Mouse (Mus musculus) ES-E14 (cell line): Measurements from ENCODE around the gene Slc27a4. TPM values are rescaled to one million over a fixed set of nuclear protein-coding genes. Genes with fewer than 3 reads are reported as not detected.

Experiments used
- DNase-seq: peaks from one replicate; pipeline ENCODE4 v3.0.0-alpha.2; 2013; ENCODE audit warnings: low read depth, low spot score
- H3K27ac ChIP-seq: 2 replicates; pipeline ENCODE4 v1.5.1; 2012; ENCODE audit warnings: low read depth, mild to moderate bottlenecking, low read length, moderate library complexity, mixed read lengths; ENCODE audit not compliant: poor library complexity, insufficient read depth, severe bottlenecking
- H3K36me3 ChIP-seq: 2 replicates; pipeline ENCODE4 v1.6.1; 2012; ENCODE audit warnings: mild to moderate bottlenecking, low read length, moderate library complexity, mixed read lengths; ENCODE audit not compliant: control insufficient read depth, poor library complexity, insufficient read depth, severe bottlenecking
- H3K4me1 ChIP-seq, 2 experiments: fragments of 150-350 bp in 1 of 2; sonication (generic) in 1 of 2; 2 replicates each; pipeline ENCODE4 v1.6.1; 2012; ENCODE audit warnings: low read length in 2 of 2, mild to moderate bottlenecking in 1 of 2, mixed read lengths in 1 of 2; ENCODE audit not compliant: control insufficient read depth in 2 of 2, insufficient read depth in 2 of 2, poor library complexity in 1 of 2
- H3K4me3 ChIP-seq, 2 experiments: fragments of 150-350 bp in 1 of 2; sonication (generic) in 1 of 2; 2 replicates each; pipeline ENCODE4 v1.5.1; 2012; ENCODE audit warnings: low read length in 2 of 2, low read depth in 1 of 2, mild to moderate bottlenecking in 1 of 2, mixed read lengths in 1 of 2; ENCODE audit not compliant: insufficient read depth in 1 of 2, poor library complexity in 1 of 2, severe bottlenecking in 1 of 2
- H3K9ac ChIP-seq: 2 replicates; pipeline ENCODE4 v1.6.1; 2012; ENCODE audit warnings: low read depth, mild to moderate bottlenecking, low read length, mixed read lengths; ENCODE audit not compliant: poor library complexity, insufficient read depth, severe bottlenecking
- H3K9me3 ChIP-seq: fragments of 150-350 bp; sonication (generic); 2 replicates; pipeline ENCODE4 v1.6.1; 2012; ENCODE audit warnings: low read depth, mild to moderate bottlenecking, low read length; ENCODE audit not compliant: control insufficient read depth, insufficient read depth
- CHD2 ChIP-seq: IDR thresholded peaks from 2 replicates; pipeline ENCODE4 v1.6.1; 2014; ENCODE audit warnings: mild to moderate bottlenecking, low read depth, low read length, inconsistent platforms
- HCFC1 ChIP-seq: IDR thresholded peaks from 2 replicates; pipeline ENCODE4 v1.6.1; 2012; ENCODE audit warnings: low read length, inconsistent platforms, borderline replicate concordance; ENCODE audit not compliant: insufficient read depth
- MAFK ChIP-seq: IDR thresholded peaks from 2 replicates; pipeline ENCODE4 v1.6.1; 2014; ENCODE audit warnings: mild to moderate bottlenecking, low read depth, low read length, inconsistent platforms; ENCODE audit not compliant: insufficient read depth
- ZC3H11A ChIP-seq: IDR thresholded peaks from 2 replicates; pipeline ENCODE4 v1.6.1; 2012; ENCODE audit warnings: low read depth, mild to moderate bottlenecking, inconsistent platforms, low read length, borderline replicate concordance
- ZNF384 ChIP-seq: IDR thresholded peaks from 2 replicates; pipeline ENCODE4 v1.6.1; 2012; ENCODE audit warnings: low read depth, low read length, inconsistent platforms
- in situ Hi-C, 2 experiments: fragments of 600-800 bp; cut with MboI; formaldehyde crosslinking; loops; one replicate each; pipeline ENCODE4 v1.15.1; 2025; ENCODE audit warnings: low sequenced_read_pairs in 2 of 2, inconsistent platforms in 1 of 2; ENCODE audit not compliant: unreplicated experiment in 2 of 2
- total RNA-seq: library from RNA; depleted of rRNA; stranded (reverse); fragments of 300-350 nt; gene quantifications from 2 replicates; pipeline ENCODE4 v1.2.3, GENCODE M21; 2012

The Slc27a4 gene
- total RNA-seq, 1 experiment: 38.9 TPM

GRCm38 (mm10) chr2:29844661-29845060, 42.2 kb downstream of the Slc27a4 start:
- H3K36me3 ChIP-seq: peaks cover 20% of the 10 kb centered on the region
- peaks cover 0 to 9% of the 10 kb centered on the region in 2 experiments; a peak in 2 of 4 replicates for H3K4me1 ChIP-seq
- in situ Hi-C loops: no loop called here
- H3K4me3 ChIP-seq: no peak overlapping the region
- no peak for TF ChIP-seq HCFC1
- H3K9ac ChIP-seq: no peak overlapping the region
- DNase-seq: no peak
- H3K9me3 ChIP-seq: no peaks in the 10 kb centered on the region
- no peak overlapping the region for H3K27ac ChIP-seq

- TF ChIP-seq MAFK (no peak), CHD2 (no peak), ZNF384 (no peak), ZC3H11A (no peak), HCFC1 (no peak)
- Histone ChIP-seq H3K9ac (peak overlapping the region; percentile 21), H3K9me3 (no peaks in the 10 kb centered on the region), H3K27ac (no peak overlapping the region), H3K36me3 (peaks cover 18% of the 10 kb centered on the region), H3K4me3 (peak overlapping the region; percentile 31 to 53; a peak in 3 of 4 replicates), H3K4me1 (peaks cover 0 to 7% of the 10 kb centered on the region in 2 experiments; a peak in 2 of 4 replicates)
- no peak for DNase-seq
- in situ Hi-C loops: no loop called here
These were observed 43.2 kb downstream of the Slc27a4 start for GRCm38 (mm10) chr2:29845636-29846035.

- Histone ChIP-seq H3K9me3 (no peaks in the 10 kb centered on the region), H3K4me1 (peaks cover 0 to 7% of the 10 kb centered on the region in 2 experiments; a peak in 2 of 4 replicates), H3K4me3 (peak overlapping the region; percentile 31 to 53), H3K9ac (peak overlapping the region; percentile 21; the same call in 1 of the 2 replicates), H3K27ac (no peak overlapping the region), H3K36me3 (peaks cover 18% of the 10 kb centered on the region)
- TF ChIP-seq CHD2: no peak
- TF ChIP-seq MAFK: no peak
- no peak for TF ChIP-seq ZC3H11A
- no peak for TF ChIP-seq HCFC1
- TF ChIP-seq ZNF384: no peak
- DNase-seq: no peak
- in situ Hi-C loops: no loop called here
These were observed 43.8 kb downstream of the Slc27a4 start for GRCm38 (mm10) chr2:29846061-29846853.

GRCm38 (mm10) chr2:29846911-29847310, 44.5 kb downstream of the Slc27a4 start:
- H3K36me3 ChIP-seq: peaks cover 14% of the 10 kb centered on the region
- no peak overlapping the region for H3K9ac ChIP-seq
- in situ Hi-C loops: no loop called here
- DNase-seq: no peak
- no peaks in the 10 kb centered on the region for H3K9me3 ChIP-seq
- H3K4me1 ChIP-seq: peaks cover 0 to 7% of the 10 kb centered on the region in 2 experiments; a peak in 2 of 4 replicates
- no peak overlapping the region for H3K27ac ChIP-seq
- H3K4me3 ChIP-seq: no peak overlapping the region
- TF ChIP-seq ZC3H11A: no peak

DNA sequence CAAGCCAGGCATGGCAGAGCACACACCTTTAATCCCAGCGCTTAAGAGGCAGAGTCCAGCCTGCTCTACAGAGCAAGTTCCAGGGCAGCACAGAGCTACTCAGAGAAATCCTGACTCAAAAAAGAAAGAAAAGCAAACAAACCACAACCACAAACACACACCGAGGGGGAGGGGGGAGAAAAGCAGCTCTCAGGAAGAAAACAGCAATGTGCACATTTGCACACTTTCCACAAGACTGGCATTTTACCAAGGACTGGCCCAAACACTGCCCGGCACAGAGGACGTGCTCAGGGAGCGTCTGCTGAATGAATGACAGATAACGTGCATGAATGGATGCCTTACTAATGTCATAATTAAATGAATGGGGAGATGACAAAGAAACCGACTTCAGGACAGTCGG, 46.6 kb downstream of the Slc27a4 start:
- no peak overlapping the region for H3K27ac ChIP-seq
- no peaks in the 10 kb centered on the region for H3K36me3 ChIP-seq
- TF ChIP-seq MAFK (no peak), ZC3H11A (no peak), CHD2 (no peak), ZNF384 (no peak), HCFC1 (no peak)
- in situ Hi-C loops: no loop called here
- peaks cover 0 to 5% of the 10 kb centered on the region in 2 experiments; a peak in 2 of 4 replicates for H3K4me1 ChIP-seq
- no peak overlapping the region for H3K9ac ChIP-seq
- no peaks in the 10 kb centered on the region for H3K9me3 ChIP-seq
- DNase-seq: no peak
- no peak overlapping the region for H3K4me3 ChIP-seq
